Mouse (Mus musculus) heart, adult 2 months (tissue): ENCODE measurements around the gene Tmem210. TPM values are rescaled to one million over a fixed set of nuclear protein-coding genes. Genes with fewer than 3 reads are reported as not detected.
A peak's percentile ranks its signal among the peaks of the same experiment; 100 is the strongest.

Experiments used
- DNase-seq, 2 experiments: peaks; one replicate each; pipeline ENCODE4 v3.0.0; 2021
- H3K27ac ChIP-seq: fragments of 200-600 bp; 2 replicates; pipeline ENCODE4 v1.8.1; 2022
- H3K27me3 ChIP-seq: fragments of 200-500 bp; 2 replicates; pipeline ENCODE4 v1.6.1; 2012; ENCODE audit warnings: mild to moderate bottlenecking, low read length, inconsistent platforms, mixed read lengths; ENCODE audit not compliant: control insufficient read depth, insufficient read depth
- H3K36me3 ChIP-seq: fragments of 200-500 bp; 2 replicates; pipeline ENCODE4 v1.6.1; 2012; ENCODE audit warnings: low read length, inconsistent platforms; ENCODE audit not compliant: control insufficient read depth, insufficient read depth
- H3K4me1 ChIP-seq: fragments of 200-500 bp; 2 replicates; pipeline ENCODE4 v1.6.1; 2011; ENCODE audit warnings: low read length; ENCODE audit not compliant: control insufficient read depth, insufficient read depth
- H3K4me3 ChIP-seq: fragments of 200-600 bp; 2 replicates; pipeline ENCODE4 v1.8.1; 2022
- H3K79me2 ChIP-seq: fragments of 200-500 bp; replicated peaks from 2 replicates; pipeline ENCODE4 v1.6.1; 2012; ENCODE audit warnings: mild to moderate bottlenecking, inconsistent platforms, low read length, moderate library complexity, mixed read lengths; ENCODE audit not compliant: control insufficient read depth, insufficient read depth
- H3K9ac ChIP-seq: fragments of 200-500 bp; 2 replicates; pipeline ENCODE4 v1.6.1; 2012; ENCODE audit warnings: low read depth, mild to moderate bottlenecking, control low read depth, inconsistent platforms, low read length, mixed read lengths
- CTCF ChIP-seq: fragments of 200-600 bp; IDR thresholded peaks from 2 replicates; pipeline ENCODE4 v1.8.1; 2022; ENCODE audit warnings: antibody characterized with exemption, mild to moderate bottlenecking, moderate library complexity
- EP300 ChIP-seq: fragments of 200-500 bp; IDR thresholded peaks from 2 replicates; pipeline ENCODE4 v1.6.1; 2011; ENCODE audit warnings: low read depth, low read length, control low read depth; ENCODE audit not compliant: insufficient read depth
- POLR2A ChIP-seq: fragments of 200-500 bp; IDR thresholded peaks from 2 replicates; pipeline ENCODE4 v1.6.1; 2011; ENCODE audit warnings: mild to moderate bottlenecking, low read depth, low read length, control low read depth; ENCODE audit not compliant: insufficient read depth
- WGBS: fragments of 180-500 bp; shearing (Covaris S2); methylation state at CpG from one replicate; pipeline ENCODE4 v1.1.7; 2018; 5-methylcytosine and 5-hydroxymethylcytosine counted together
- intact Hi-C: fragments of 180-260 bp; cut with DNase I; formaldehyde crosslinking; loops from one replicate; pipeline ENCODE4 v1.15.1; 2025
- polyA plus RNA-seq: library from polyadenylated mRNA; depleted of rRNA; stranded (reverse); fragments of >200 nt; gene quantifications from 2 replicates; pipeline ENCODE4 v1.2.3, GENCODE M21; 2012
- total RNA-seq, 2 experiments: library from RNA; stranded (reverse); gene quantifications; 2 replicates each; pipeline ENCODE4 v1.2.3; 2021

Tmem210 gene
- total and polyA plus RNA-seq, 3 experiments, result 0.27 TPM; not detected in 2

DNA sequence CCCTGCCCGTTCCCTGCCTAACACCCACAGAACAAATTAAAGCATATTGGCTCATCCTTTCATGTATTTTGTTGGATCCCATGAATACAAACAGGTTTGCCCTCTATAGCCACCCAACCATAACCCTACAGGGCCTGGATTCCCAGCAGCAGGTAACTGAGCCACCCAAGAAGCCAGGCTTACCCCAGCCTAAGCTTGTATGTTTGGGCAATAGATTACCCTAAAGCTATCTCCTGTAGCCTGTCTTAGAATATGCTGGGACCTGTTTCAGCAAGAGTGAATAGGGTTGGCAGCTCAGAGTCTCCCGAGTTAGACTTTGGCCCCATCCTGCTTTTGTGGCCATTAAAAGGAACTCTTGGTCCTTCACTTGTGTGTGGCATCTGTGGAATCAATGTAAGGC, 2.4 kb upstream of the Tmem210 start:
- Histone ChIP-seq H3K4me3 (no peak overlapping the region), H3K4me1 (peaks cover 5% of the 10 kb centered on the region), H3K27ac (no peak overlapping the region), H3K9ac (no peak overlapping the region), H3K27me3 (peaks cover 4% of the 10 kb centered on the region), H3K79me2 (no peaks in the 10 kb centered on the region), H3K36me3 (no peaks in the 10 kb centered on the region)
- DNase-seq, result no peak
- TF ChIP-seq EP300 (no peak), CTCF (no peak), POLR2A (no peak)
- intact Hi-C loops, result no loop called here
- 91% methylated on average over 2 of the region's 2 CpGs for WGBS

DNA sequence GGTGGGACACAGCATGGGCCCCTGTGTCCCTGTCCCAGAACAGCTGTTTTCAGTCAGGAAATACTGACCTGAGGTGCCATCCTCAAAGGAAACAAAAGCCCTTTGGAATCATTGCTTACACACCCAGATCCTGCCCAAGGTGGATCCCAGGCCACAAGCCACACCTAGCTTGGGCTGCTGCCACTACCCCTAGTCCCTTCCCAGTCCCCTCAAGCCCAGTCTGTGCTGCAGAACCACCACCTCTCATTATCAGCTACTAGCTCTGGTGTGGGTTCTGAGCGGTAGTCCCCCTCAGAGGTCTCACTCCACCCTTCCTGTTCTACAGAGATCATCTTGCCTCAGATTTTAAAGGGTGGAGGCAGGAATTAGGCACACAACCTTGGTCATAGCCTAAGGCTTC, 1.6 kb upstream of the Tmem210 start:
- TF ChIP-seq EP300, result no peak
- TF ChIP-seq POLR2A, result no peak
- intact Hi-C loops, result no loop called here
- no peaks in the 10 kb centered on the region for H3K36me3 ChIP-seq
- no peak for DNase-seq
- WGBS, result 38% methylated on average over 1 of the region's 1 CpGs
- peaks cover 5% of the 10 kb centered on the region for H3K4me1 ChIP-seq
- peaks cover 4% of the 10 kb centered on the region for H3K27me3 ChIP-seq
- H3K27ac ChIP-seq, result no peak overlapping the region
- no peaks in the 10 kb centered on the region for H3K79me2 ChIP-seq
- no peak overlapping the region for H3K4me3 ChIP-seq
- no peak overlapping the region for H3K9ac ChIP-seq

GRCm38 (mm10) chr2:25286837-25287636, 908 bp upstream of the Tmem210 start:
- intact Hi-C loops, result no loop called here
- Histone ChIP-seq H3K27me3 (peaks cover 6% of the 10 kb centered on the region), H3K4me1 (peaks cover 5% of the 10 kb centered on the region), H3K9ac (no peak overlapping the region), H3K27ac (peak overlapping the region; percentile 7; the same call in 1 of the 2 replicates), H3K4me3 (no peak overlapping the region), H3K36me3 (no peaks in the 10 kb centered on the region), H3K79me2 (no peaks in the 10 kb centered on the region)
- 20% methylated on average over 7 of the region's 7 CpGs for WGBS
- TF ChIP-seq EP300 (no peak), POLR2A (no peak), CTCF (no peak)
- no peak for DNase-seq

- WGBS, result 84% methylated on average over 7 of the region's 7 CpGs
- H3K27me3 ChIP-seq, result peaks cover 6% of the 10 kb centered on the region
- intact Hi-C loops, result no loop called here
These were observed 895 bp downstream of the Tmem210 start for GRCm38 (mm10) chr2:25288734-25289345.

DNA sequence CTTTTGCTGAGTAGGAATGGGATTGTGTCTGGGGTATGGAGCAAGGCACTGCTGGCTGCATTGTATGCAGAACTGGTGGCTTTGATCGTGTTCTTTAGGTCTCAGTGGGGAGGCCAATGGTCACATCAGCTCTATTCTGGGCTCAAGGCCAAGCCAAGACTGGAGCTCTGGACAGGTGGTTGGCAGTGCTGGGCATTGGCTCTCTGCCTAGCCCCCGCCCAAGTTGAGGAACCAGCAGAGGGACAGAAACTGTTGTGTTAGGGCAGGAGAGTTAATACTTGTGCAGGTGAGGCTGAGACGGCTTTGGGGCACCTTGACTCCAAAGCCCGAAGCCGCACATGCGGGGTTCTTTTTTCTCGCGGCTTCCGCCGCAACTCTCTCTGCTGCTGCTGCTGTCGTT, 1.7 kb downstream of the Tmem210 start, which contains the start of gene Lrrc26:
TSS of gene Lrrc26 (plus strand) at position 265 of the 400 bp plus-strand sequence.
- DNase-seq, result no peak
- Histone ChIP-seq H3K4me3 (peak within 1 kb of the TSS; percentile 40), H3K4me1 (peaks cover 7% of the 10 kb centered on the region), H3K9ac (no peak within 1 kb of the TSS), H3K27me3 (peaks cover 6% of the 10 kb centered on the region), H3K79me2 (no peaks in the 10 kb centered on the region), H3K36me3 (no peaks in the 10 kb centered on the region), H3K27ac (no peak within 1 kb of the TSS)
- intact Hi-C loops, result no loop called here
- TF ChIP-seq CTCF, result no peak
- TF ChIP-seq POLR2A, result no peak
- no peak for TF ChIP-seq EP300
- 10% methylated on average over 11 of the region's 11 CpGs for WGBS

More at GRCm38 (mm10) chr2:25288734-25289345, 895 bp downstream of the Tmem210 start:
- TF ChIP-seq EP300, result no peak
- TF ChIP-seq CTCF, result no peak
- no peak for TF ChIP-seq POLR2A
- Histone ChIP-seq H3K4me1 (peaks cover 7% of the 10 kb centered on the region), H3K27ac (no peak overlapping the region), H3K9ac (no peak overlapping the region), H3K4me3 (no peak overlapping the region), H3K79me2 (no peaks in the 10 kb centered on the region), H3K36me3 (no peaks in the 10 kb centered on the region)
- no peak for DNase-seq

- DNase-seq, result peak in 1 of 2 experiments; percentile 47
- Histone ChIP-seq H3K79me2 (no peaks in the 10 kb centered on the region), H3K4me3 (peak overlapping the region; percentile 40), H3K27ac (no peak overlapping the region), H3K4me1 (peaks cover 7% of the 10 kb centered on the region), H3K9ac (no peak overlapping the region), H3K27me3 (peaks cover 6% of the 10 kb centered on the region), H3K36me3 (no peaks in the 10 kb centered on the region)
- 2% methylated on average over 54 of the region's 54 CpGs for WGBS
- intact Hi-C loops, result no loop called here
- TF ChIP-seq CTCF (no peak), POLR2A (no peak), EP300 (no peak)
These were observed 2.3 kb downstream of the Tmem210 start for GRCm38 (mm10) chr2:25290101-25290815.
